ENCODE assay signal across 8 mouse cellular contexts in genomic region chr14:62003013-62003781, GRCm38 (mm10).
DNase-seq lines count a peak whose midpoint lies in the region; ATAC-seq lines count a peak whose summit lies in the region.

No protein-coding gene starts in this region.

- no peak for ATAC-seq in inflammation-experienced regulatory T-cells, adult 6 months

- peak; percentile 16 for DNase-seq in NIH3T3 (ENCODE audit: low read depth)
- DNase-seq in cerebellum, adult 9-11 months, result peak; percentile 20
- DNase-seq in gastrocnemius, postnatal 10 days, result peak; percentile 50
- DNase-seq in layer of hippocampus, adult 8-10 months (ENCODE audit: low spot score in 2 of 2), result peak; percentile 58 to 62
- DNase-seq in lung, postnatal 14 days, result peak; percentile 72
- DNase-seq in right cerebral cortex, postnatal 36 days (ENCODE audit: low spot score in 2 of 2), result peak; percentile 12
- no peak for DNase-seq in thymus, postnatal 0 days (ENCODE audit: low spot score)
